Mouse (Mus musculus) heart, postnatal 0 days (tissue): ENCODE results near the gene Mylk.

Experiments
- CTCF ChIP-seq: IDR thresholded peaks from 2 replicates; pipeline ENCODE4 v1.5.1; 2016; ENCODE audit warnings: antibody characterized with exemption, control low read depth, low read depth
- EP300 ChIP-seq: IDR thresholded peaks from 2 replicates; pipeline ENCODE4 v1.6.1; 2016; ENCODE audit warnings: antibody characterized with exemption, low read depth

DNA sequence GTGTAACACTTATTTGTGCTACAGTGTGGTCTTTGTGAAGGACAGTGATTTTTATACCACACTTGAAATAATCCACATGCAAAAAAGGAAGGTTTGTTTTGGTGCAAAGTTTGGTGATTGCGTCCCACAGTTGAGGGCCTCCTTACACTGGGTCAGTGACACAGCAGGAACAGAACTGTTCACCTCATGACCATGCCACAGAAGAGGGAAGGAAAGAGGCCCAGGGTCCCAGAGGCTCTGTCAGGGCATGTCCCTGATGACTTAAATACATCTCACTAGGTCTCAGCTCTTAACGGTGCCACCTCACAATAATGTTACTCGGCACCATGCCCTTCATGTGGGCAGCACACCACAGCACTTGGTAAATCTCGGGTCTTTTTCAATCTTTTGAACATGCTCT lies 280.3 kb downstream of the Mylk start:
- TF ChIP-seq CTCF = no peak
- TF ChIP-seq EP300 = no peak
